Mouse (Mus musculus) cortical plate, adult 2 months (tissue): Measurements from ENCODE around the gene Gabrg3.

ENCODE experiments used
- CTCF ChIP-seq: fragments of 200-500 bp; IDR thresholded peaks from 2 replicates; pipeline ENCODE4 v1.5.1; 2011; ENCODE audit warnings: mild to moderate bottlenecking, control low read depth, low read length; ENCODE audit not compliant: insufficient read depth; ENCODE audit errors: extremely low read depth
- POLR2A ChIP-seq: fragments of 200-500 bp; IDR thresholded peaks from 2 replicates; pipeline ENCODE4 v1.6.1; 2011; ENCODE audit warnings: mild to moderate bottlenecking, low read length, control low read depth; ENCODE audit not compliant: insufficient read depth; ENCODE audit errors: extremely low read depth

DNA sequence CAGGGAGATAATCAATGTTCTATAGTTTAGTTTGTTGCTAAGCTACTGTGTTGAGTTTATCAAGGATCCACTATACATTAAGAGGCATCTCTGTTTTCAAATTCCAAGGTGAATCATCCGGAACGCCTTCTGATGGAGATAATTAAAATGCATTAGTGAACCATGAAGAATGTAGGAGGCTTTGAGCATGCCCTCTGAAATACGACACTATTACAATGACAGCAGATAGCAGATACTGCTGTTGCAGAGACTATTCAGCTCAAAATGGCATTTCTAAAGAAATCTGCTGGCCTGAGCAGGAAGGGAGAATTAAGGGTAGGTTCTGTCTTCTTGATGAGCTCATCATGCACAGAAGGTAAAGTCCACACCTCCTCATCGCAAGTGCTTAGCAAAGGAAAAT is 487.2 kb downstream of the Gabrg3 start:
- TF ChIP-seq POLR2A: no peak
- no peak for TF ChIP-seq CTCF
